Mouse (Mus musculus): ENCODE data around the gene Hivep2. TPM values are rescaled to one million over a fixed set of nuclear protein-coding genes. Genes with fewer than 3 reads are reported as not detected.

Hivep2 gene
- polyA plus RNA-seq, 1 experiment from 2014 or later: 4.7 TPM

DNA sequence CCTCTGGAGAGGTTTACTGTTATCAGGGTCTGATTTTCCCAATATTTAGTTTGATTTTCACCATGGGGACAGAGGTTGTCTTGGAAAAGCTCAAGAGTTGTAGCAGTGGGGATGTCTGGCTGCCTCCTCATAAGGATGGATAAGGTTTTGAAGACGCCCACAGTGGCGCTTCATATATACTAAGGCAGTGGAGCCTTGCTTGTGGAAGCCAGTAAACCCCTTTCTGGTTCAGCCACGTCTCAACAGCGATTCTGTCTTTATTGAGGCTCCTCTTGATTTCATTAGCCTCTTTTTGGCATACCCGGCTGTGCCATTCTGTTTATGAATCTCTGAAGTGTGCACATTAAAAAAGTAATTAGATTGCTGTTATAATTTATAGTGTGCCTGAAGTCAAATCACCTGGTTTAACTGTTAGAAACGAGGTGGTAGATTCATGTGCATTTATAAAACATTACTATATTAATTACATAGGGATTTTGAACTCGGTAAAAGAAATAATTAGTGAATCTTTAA is 72.2 kb downstream of the Hivep2 start:
- ATAC-seq (ENCODE audit: low read depth): no peak
- Histone ChIP-seq H3K4me1 (replicated peaks; ENCODE audit: control insufficient read depth, insufficient read depth, low read length) (no peaks in the 10 kb centered on the region), H3K36me3 (ENCODE audit: control insufficient read depth, insufficient read depth, low read length) (no peaks in the 10 kb centered on the region), H3K4me3 (ENCODE audit: low read length) (no peak overlapping the region), H3K9me3 (ENCODE audit: control insufficient read depth, low read length) (no peaks in the 10 kb centered on the region), H3K27ac (ENCODE audit: low read length) (no peak overlapping the region), H3K4me2 (ENCODE audit: low read depth, low read length) (no peak overlapping the region), H3K27me3 (ENCODE audit: control insufficient read depth, insufficient read depth, low read depth, low read length) (no peaks in the 10 kb centered on the region), H3K9ac (ENCODE audit: low read length) (no peak overlapping the region)
- WGBS: 79% methylated on average over 7 of the region's 7 CpGs

- Histone ChIP-seq H3K9me3 (ENCODE audit: control insufficient read depth, low read length) (no peaks in the 10 kb centered on the region), H3K36me3 (ENCODE audit: control insufficient read depth, insufficient read depth, low read length) (no peaks in the 10 kb centered on the region), H3K9ac (ENCODE audit: low read length) (no peak overlapping the region), H3K4me3 (ENCODE audit: low read length) (no peak overlapping the region), H3K27ac (ENCODE audit: low read length) (no peak overlapping the region), H3K27me3 (ENCODE audit: control insufficient read depth, insufficient read depth, low read depth, low read length) (no peaks in the 10 kb centered on the region), H3K4me1 (replicated peaks; ENCODE audit: control insufficient read depth, insufficient read depth, low read length) (no peaks in the 10 kb centered on the region), H3K4me2 (ENCODE audit: low read depth, low read length) (no peak overlapping the region)
- 69% methylated on average over 9 of the region's 9 CpGs for WGBS
- no peak for ATAC-seq (ENCODE audit: low read depth)
Observed at GRCm38 (mm10) chr10:14040716-14041470, 75.0 kb downstream of the Hivep2 start.

DNA sequence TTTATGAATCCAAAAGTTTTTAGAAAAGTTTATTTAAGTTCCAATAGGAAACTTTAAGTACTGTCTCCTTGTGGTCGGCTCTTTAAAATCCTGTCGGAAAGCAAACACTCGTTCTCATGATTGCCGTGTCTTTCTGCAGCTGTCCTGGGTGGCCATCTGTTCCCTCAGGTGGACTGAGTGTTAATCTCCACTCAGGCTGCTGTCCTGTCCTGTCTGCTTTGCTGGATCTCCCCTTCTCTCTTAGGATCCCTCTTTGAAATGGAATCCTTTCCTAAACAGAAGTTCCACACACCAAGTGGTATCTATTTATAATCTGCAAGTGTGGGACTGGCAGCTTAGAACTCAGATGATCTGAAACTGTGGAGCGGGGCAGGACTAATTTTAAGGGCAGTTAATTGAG is 75.7 kb downstream of the Hivep2 start:
- no peaks in the 10 kb centered on the region for H3K27me3 ChIP-seq (ENCODE audit: control insufficient read depth, insufficient read depth, low read depth, low read length)
- no peak overlapping the region for H3K9ac ChIP-seq (ENCODE audit: low read length)
- H3K27ac ChIP-seq (ENCODE audit: low read length): no peak overlapping the region
- H3K4me1 ChIP-seq (replicated peaks; ENCODE audit: control insufficient read depth, insufficient read depth, low read length): no peaks in the 10 kb centered on the region
- WGBS: 60% methylated on average over 5 of the region's 5 CpGs
- H3K9me3 ChIP-seq (ENCODE audit: control insufficient read depth, low read length): no peaks in the 10 kb centered on the region
- no peaks in the 10 kb centered on the region for H3K36me3 ChIP-seq (ENCODE audit: control insufficient read depth, insufficient read depth, low read length)
- no peak overlapping the region for H3K4me2 ChIP-seq (ENCODE audit: low read depth, low read length)
- H3K4me3 ChIP-seq (ENCODE audit: low read length): no peak overlapping the region
- no peak for ATAC-seq (ENCODE audit: low read depth)

DNA sequence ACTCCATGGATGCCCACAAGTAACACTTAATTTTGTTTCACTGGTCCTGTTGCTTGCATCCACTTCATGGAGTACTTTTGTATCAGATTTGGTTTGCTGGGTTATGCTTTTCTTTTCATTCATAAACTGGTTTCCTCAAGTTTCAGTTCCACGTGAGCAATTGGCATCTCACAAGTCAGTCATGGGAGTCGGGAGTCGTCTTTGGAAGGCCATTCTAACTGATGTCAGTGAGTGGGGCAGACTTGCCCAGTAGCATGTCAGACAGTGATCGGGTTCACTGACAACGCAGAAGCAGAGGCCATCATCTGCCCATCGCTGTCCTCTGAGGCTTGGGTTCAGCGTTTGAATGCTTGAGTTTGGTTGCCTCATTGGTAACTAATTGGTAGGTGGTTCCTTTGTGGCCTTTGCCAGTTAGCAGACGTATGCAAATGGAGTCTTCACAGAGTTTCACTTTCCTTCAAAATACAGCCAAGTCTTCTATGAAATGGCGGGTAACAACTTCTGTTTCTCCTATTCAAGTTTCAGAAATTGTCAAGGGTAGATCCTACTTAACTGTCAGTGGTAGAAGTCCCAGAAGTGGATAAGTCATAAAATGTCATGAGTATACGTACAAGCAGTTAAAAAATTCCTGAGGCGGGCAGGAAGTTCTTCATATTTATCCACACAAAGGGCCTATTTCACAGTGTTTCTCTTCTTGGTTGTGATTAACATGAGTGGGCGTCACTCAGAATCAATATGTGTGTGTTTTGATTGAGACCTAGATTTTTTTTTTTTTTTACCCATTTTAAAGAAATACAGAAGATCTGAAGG is 76.9 kb downstream of the Hivep2 start:
- no peak for ATAC-seq (ENCODE audit: low read depth)
- 76% methylated on average over 12 of the region's 12 CpGs for WGBS
- Histone ChIP-seq H3K27me3 (ENCODE audit: control insufficient read depth, insufficient read depth, low read depth, low read length) (no peaks in the 10 kb centered on the region), H3K4me3 (ENCODE audit: low read length) (no peak overlapping the region), H3K9ac (ENCODE audit: low read length) (no peak overlapping the region), H3K36me3 (ENCODE audit: control insufficient read depth, insufficient read depth, low read length) (no peaks in the 10 kb centered on the region), H3K9me3 (ENCODE audit: control insufficient read depth, low read length) (no peaks in the 10 kb centered on the region), H3K4me1 (replicated peaks; ENCODE audit: control insufficient read depth, insufficient read depth, low read length) (no peaks in the 10 kb centered on the region), H3K27ac (ENCODE audit: low read length) (no peak overlapping the region), H3K4me2 (ENCODE audit: low read depth, low read length) (no peak overlapping the region)

DNA sequence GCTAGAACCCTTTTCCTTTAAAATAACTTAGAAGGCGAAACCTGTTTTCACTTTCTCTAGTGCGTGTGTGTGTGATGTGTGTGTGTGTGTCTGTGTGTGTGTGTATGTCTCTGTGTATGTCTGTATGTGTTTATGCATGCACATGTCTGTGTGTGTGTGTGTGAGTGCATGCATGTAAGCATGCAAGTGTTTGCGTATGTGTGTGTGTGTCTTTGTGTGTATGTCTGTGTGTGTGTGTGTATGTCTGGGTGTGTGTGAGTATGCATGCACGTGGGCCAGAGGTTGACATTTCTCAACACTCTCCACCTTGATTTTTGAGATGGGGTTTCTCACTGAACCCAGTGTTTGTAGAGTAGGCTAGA is 77.5 kb downstream of the Hivep2 start:
- Histone ChIP-seq H3K9ac (ENCODE audit: low read length) (no peak overlapping the region), H3K4me1 (replicated peaks; ENCODE audit: control insufficient read depth, insufficient read depth, low read length) (peaks cover 5% of the 10 kb centered on the region), H3K36me3 (ENCODE audit: control insufficient read depth, insufficient read depth, low read length) (no peaks in the 10 kb centered on the region), H3K27ac (ENCODE audit: low read length) (no peak overlapping the region), H3K27me3 (ENCODE audit: control insufficient read depth, insufficient read depth, low read depth, low read length) (no peaks in the 10 kb centered on the region), H3K4me3 (ENCODE audit: low read length) (no peak overlapping the region), H3K4me2 (ENCODE audit: low read depth, low read length) (no peak overlapping the region), H3K9me3 (ENCODE audit: control insufficient read depth, low read length) (no peaks in the 10 kb centered on the region)
- WGBS: 81% methylated on average over 4 of the region's 4 CpGs
- no peak for ATAC-seq (ENCODE audit: low read depth)

- H3K9me3 ChIP-seq (ENCODE audit: control insufficient read depth, low read length): no peaks in the 10 kb centered on the region
- no peak overlapping the region for H3K27ac ChIP-seq (ENCODE audit: low read length)
- no peak for ATAC-seq (ENCODE audit: low read depth)
- WGBS: 49% methylated on average over 14 of the region's 14 CpGs
- H3K9ac ChIP-seq (ENCODE audit: low read length): no peak overlapping the region
- H3K27me3 ChIP-seq (ENCODE audit: control insufficient read depth, insufficient read depth, low read depth, low read length): no peaks in the 10 kb centered on the region
- no peak overlapping the region for H3K4me2 ChIP-seq (ENCODE audit: low read depth, low read length)
- H3K4me1 ChIP-seq (replicated peaks; ENCODE audit: control insufficient read depth, insufficient read depth, low read length): peaks cover 10% of the 10 kb centered on the region
- H3K4me3 ChIP-seq (ENCODE audit: low read length): no peak overlapping the region
- H3K36me3 ChIP-seq (ENCODE audit: control insufficient read depth, insufficient read depth, low read length): no peaks in the 10 kb centered on the region
Observed at GRCm38 (mm10) chr10:14044046-14044782, 78.3 kb downstream of the Hivep2 start.

DNA sequence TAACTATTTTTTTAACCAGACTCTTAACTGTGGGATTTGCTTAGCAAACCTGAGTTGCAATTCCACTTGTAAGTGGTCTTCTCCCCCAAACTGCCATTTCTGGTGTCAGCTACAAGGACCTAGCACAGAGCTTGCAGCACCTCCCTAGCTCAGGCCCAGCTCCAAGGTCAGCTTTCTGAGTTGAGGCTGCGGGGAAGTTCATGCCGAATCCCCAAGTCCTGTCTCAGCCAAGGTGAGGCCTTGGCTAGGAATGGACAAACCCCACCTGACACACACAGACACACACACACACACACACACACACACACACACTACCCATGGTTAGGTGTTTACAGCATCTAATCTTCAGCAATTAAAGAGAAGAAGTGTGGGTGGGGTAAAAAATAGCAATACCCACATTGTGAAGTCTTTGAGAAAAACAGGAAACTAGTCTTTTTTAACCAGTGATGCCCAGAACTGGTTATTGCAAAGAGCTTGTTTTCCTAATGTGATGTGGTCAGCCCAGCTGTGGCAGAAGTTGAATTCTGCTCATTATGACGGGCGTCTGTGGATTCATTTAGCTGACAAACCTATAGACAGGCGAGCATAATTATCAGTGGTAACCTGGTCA is 79.0 kb downstream of the Hivep2 start:
- Histone ChIP-seq H3K4me1 (replicated peaks; ENCODE audit: control insufficient read depth, insufficient read depth, low read length) (peaks cover 10% of the 10 kb centered on the region), H3K4me3 (ENCODE audit: low read length) (no peak overlapping the region), H3K4me2 (ENCODE audit: low read depth, low read length) (no peak overlapping the region), H3K9ac (ENCODE audit: low read length) (no peak overlapping the region), H3K9me3 (ENCODE audit: control insufficient read depth, low read length) (no peaks in the 10 kb centered on the region), H3K27ac (ENCODE audit: low read length) (no peak overlapping the region), H3K27me3 (ENCODE audit: control insufficient read depth, insufficient read depth, low read depth, low read length) (no peaks in the 10 kb centered on the region), H3K36me3 (ENCODE audit: control insufficient read depth, insufficient read depth, low read length) (no peaks in the 10 kb centered on the region)
- no peak for ATAC-seq (ENCODE audit: low read depth)
- 76% methylated on average over 5 of the region's 5 CpGs for WGBS

DNA sequence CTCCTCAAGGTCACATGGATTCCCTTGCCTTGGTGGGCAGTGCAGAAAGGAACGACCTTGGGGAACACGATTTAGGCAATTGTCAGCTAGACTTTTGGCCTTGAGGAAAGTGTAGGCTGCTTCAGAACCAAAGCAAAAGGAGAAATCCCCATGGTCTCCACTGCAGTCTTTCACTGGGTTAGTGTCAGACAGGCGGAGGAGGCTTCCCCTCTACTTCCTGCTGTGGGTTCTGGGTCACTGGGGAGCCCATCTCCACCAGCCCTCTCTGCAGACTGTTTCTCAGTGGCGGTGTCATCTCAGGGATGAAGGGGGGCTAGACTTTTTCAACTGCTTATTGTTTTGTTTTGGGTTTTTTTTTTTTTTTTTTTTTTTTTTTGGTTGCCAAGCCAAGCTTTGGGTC is 79.9 kb downstream of the Hivep2 start:
- Histone ChIP-seq H3K36me3 (ENCODE audit: control insufficient read depth, insufficient read depth, low read length) (no peaks in the 10 kb centered on the region), H3K27ac (ENCODE audit: low read length) (no peak overlapping the region), H3K9me3 (ENCODE audit: control insufficient read depth, low read length) (no peaks in the 10 kb centered on the region), H3K4me3 (ENCODE audit: low read length) (no peak overlapping the region), H3K27me3 (ENCODE audit: control insufficient read depth, insufficient read depth, low read depth, low read length) (no peaks in the 10 kb centered on the region), H3K9ac (ENCODE audit: low read length) (no peak overlapping the region), H3K4me2 (ENCODE audit: low read depth, low read length) (no peak overlapping the region), H3K4me1 (replicated peaks; ENCODE audit: control insufficient read depth, insufficient read depth, low read length) (peaks cover 10% of the 10 kb centered on the region)
- 54% methylated on average over 4 of the region's 4 CpGs for WGBS
- ATAC-seq (ENCODE audit: low read depth): no peak

Data from lung, embryonic 16.5 days (tissue).